Mouse (Mus musculus): Measurements from ENCODE around the gene Ica1. TPM values are rescaled to one million over a fixed set of nuclear protein-coding genes. Genes with fewer than 3 reads are reported as not detected.
A peak's percentile ranks its signal among the peaks of the same experiment; 100 is the strongest.

The Ica1 gene
- total RNA-seq, 2 experiments from 2014 or later: 1.1 to 1.7 TPM

- intact Hi-C loops (cut with DNase I): no loop called here
- H3K27ac ChIP-seq: peak overlapping the region; percentile 43; the same call in 1 of the 2 replicates
- no peak overlapping the region for H3K4me3 ChIP-seq
- no peak for DNase-seq
- TF ChIP-seq CTCF (IDR thresholded peaks at IDR 0.05): no peak
These were observed 84.2 kb downstream of the Ica1 start for GRCm38 (mm10) chr6:8693926-8694635.

- no peak for DNase-seq
- no peak overlapping the region for H3K27ac ChIP-seq
- no peak overlapping the region for H3K4me3 ChIP-seq
- intact Hi-C loops (cut with DNase I): no loop called here
- TF ChIP-seq CTCF (IDR thresholded peaks at IDR 0.05): no peak
These were observed 85.0 kb downstream of the Ica1 start for GRCm38 (mm10) chr6:8693141-8693881.

- H3K27ac ChIP-seq: no peak overlapping the region
- TF ChIP-seq CTCF (IDR thresholded peaks at IDR 0.05): no peak
- DNase-seq: no peak
- H3K4me3 ChIP-seq: no peak overlapping the region
- intact Hi-C loops (cut with DNase I): no loop called here
These were observed 86.9 kb downstream of the Ica1 start for GRCm38 (mm10) chr6:8691199-8691975.

DNA sequence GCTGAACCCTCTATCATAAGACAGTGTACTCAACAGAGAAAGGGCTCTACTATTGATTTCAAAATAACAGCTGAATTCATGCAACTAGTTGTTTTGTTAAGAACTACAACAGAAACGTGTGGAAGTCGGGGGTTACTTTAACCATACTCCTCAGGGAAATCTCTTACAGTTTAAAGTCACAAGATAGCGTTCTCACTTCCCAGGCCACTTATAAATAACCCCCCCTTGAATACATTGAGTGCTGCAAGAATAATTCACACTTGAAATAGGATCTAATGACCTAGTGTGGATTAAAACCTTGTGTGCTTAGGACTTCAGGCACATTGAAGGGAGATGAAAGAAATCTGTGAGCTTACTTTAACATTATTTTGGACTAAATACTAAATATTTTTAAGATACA lies 87.8 kb downstream of the Ica1 start:
- no peak for TF ChIP-seq CTCF (IDR thresholded peaks at IDR 0.05)
- intact Hi-C loops (cut with DNase I): no loop called here
- H3K27ac ChIP-seq: no peak overlapping the region
- no peak for DNase-seq
- H3K4me3 ChIP-seq: no peak overlapping the region

DNA sequence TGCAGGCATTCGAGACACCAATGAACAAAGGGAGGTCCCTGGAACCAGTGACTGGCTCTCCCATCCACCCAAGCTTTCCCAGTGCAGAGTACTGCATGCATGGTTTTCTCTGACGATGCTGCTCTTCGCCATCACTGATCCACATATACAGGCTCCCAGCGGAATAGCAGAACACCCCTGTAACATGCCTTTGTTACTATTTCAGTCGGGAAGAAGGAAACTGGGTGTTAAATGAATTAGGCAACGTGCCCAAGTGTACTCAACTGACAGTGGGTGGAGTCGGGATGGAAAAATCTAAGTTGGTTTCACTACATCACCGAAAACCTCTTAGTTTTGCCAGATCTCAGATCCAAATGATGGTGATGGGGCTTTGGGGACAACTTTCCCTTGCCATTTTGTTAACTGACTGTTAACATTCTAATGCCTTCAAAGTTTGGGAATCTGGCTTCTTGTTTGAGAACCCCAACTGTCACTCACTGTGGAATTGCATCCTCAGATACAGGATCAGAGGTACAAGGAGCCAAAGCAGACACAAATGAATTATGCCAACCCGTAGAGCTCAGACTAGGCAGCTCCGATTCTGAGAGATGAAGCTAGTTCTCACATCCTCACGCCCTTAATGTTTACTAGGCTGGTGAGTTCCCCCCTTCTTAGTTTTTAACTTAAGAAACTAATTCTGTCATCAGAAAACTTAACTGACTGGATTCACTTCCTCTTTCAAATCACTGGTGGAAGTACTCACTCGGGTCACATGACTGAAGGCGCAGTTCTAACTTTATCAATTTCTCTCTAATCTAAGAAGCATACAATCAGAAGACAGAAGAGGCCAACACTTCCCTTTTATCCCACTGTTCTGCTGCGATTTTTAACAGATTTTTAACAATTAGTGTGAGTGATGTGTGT lies 91.4 kb downstream of the Ica1 start:
- H3K4me3 ChIP-seq: peak overlapping the region; percentile 23
- TF ChIP-seq CTCF (IDR thresholded peaks at IDR 0.05): no peak
- intact Hi-C loops (cut with DNase I): no loop called here
- DNase-seq: no peak
- peak overlapping the region; percentile 29 for H3K27ac ChIP-seq

- no peak overlapping the region for H3K4me3 ChIP-seq
- intact Hi-C loops (cut with DNase I): no loop called here
- TF ChIP-seq CTCF (IDR thresholded peaks at IDR 0.05): no peak
- DNase-seq: peak; percentile 39
- H3K27ac ChIP-seq: no peak overlapping the region
These were observed 94.9 kb downstream of the Ica1 start for GRCm38 (mm10) chr6:8683379-8683778.

- Histone ChIP-seq H3K4me3 (no peak overlapping the region), H3K27ac (no peak overlapping the region)
- TF ChIP-seq CTCF (IDR thresholded peaks at IDR 0.05): no peak
- DNase-seq: no peak
- intact Hi-C loops (cut with DNase I): no loop called here
These were observed 97.4 kb downstream of the Ica1 start for GRCm38 (mm10) chr6:8680931-8681330.

GRCm38 (mm10) chr6:8673013-8673412 lies 105.3 kb downstream of the Ica1 start:
- H3K4me3 ChIP-seq: no peak overlapping the region
- intact Hi-C loops (cut with DNase I): no loop called here
- no peak for TF ChIP-seq CTCF (IDR thresholded peaks at IDR 0.05)

DNA sequence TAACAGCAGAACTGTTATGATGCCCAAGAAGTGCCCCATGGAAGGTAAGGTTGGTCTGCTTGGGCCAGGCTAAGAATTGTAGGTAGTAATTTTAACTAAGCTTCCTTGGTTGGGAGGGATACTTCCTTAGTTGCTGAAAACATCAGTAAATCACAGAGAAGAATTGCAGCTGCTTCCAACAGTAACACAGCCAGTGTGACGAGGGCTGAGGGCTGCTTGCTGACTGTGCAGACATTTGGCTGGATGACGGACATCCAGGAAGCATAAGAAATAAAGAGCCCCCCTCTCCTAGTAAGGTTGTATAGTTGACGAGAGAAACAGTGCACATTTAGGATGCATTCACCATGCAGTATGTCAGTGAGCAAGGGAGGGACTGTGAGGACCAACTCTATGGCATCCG lies 108.9 kb downstream of the Ica1 start:
- intact Hi-C loops (cut with DNase I): no loop called here
- no peak for DNase-seq
- no peak for TF ChIP-seq CTCF (IDR thresholded peaks at IDR 0.05)
- Histone ChIP-seq H3K4me3 (no peak overlapping the region), H3K27ac (no peak overlapping the region)

More at GRCm38 (mm10) chr6:8673013-8673412, 105.3 kb downstream of the Ica1 start:
- no peak for DNase-seq
- H3K27ac ChIP-seq: no peak overlapping the region

DNA sequence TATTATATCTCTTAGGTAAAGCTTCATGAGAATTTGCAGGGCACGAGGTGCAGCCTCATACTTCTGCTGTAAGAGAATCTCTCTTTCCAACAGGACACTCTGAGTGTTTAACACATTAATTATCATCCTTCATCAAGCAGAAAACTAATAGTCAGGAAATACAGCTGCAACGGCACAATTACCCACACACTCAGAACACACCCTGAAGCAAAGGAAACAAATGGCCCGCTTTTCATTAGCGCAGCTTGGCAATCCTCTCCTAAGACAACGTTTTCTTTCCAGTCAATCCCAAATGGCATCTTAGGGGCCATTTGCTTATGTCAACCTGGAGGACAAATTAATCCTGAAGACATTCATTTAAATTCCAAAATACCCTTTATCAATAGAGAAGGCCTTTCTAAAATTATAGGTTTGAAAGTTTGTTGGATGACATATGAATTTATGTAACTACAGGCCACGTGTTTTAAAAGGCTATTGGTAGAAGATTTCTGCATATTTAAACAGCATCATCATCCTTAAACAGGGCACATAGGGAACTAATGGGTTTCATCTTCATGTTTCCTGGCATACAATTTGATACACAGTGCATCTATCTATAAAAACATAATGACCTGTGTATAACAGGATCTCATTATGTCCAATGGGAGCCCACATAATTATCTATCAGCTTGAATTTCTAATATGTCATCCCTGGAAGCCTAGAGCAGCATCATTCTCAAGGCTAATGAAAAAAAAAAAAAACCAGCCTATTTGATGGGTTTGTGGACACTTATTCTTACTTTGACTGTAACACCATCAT lies 110.1 kb downstream of the Ica1 start:
- no peak for TF ChIP-seq CTCF (IDR thresholded peaks at IDR 0.05)
- intact Hi-C loops (cut with DNase I): no loop called here
- DNase-seq: no peak
- no peak overlapping the region for H3K27ac ChIP-seq
- no peak overlapping the region for H3K4me3 ChIP-seq

- no peak for DNase-seq
- intact Hi-C loops (cut with DNase I): no loop called here
- no peak overlapping the region for H3K4me3 ChIP-seq
- no peak for TF ChIP-seq CTCF (IDR thresholded peaks at IDR 0.05)
- no peak overlapping the region for H3K27ac ChIP-seq
These were observed 112.5 kb downstream of the Ica1 start for GRCm38 (mm10) chr6:8665786-8666185.
